ENCODE assay signal across 15 mouse cellular contexts in the genomic region with DNA sequence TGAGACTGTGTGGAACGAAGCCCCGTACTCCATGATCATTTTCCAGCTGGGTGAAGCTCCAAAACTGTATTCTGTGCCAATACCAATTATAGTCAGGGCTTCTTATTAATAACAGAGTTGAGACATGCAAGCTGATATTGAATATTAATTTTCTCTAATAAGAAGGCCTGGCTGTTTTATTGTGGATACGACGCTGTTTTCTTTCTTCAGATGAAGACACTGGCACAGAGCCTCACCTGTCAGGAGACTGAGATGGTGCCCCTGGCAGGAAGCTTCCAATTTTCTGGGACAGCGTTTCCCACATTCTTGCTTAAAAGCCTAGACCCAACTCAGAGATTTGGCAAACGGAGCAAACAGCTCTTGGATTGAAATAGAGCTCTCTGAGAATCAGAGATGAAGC. TPM values are rescaled to one million over a fixed set of nuclear protein-coding genes. Genes with fewer than 3 reads are reported as not detected.
DNase-seq lines count a peak whose midpoint lies in the region; TF ChIP-seq lines count a peak whose summit lies in the region.
"Had no signal": no experiment of that assay in that cellular context is flagged by ENCODE, and none has a peak within 500 bp of the region (broad histone marks: within the 10 kb centered on the region; RNA-seq: fewer than 3 reads in every experiment).

No protein-coding gene starts in this region.

- TF ChIP-seq CTCF in brain, embryonic 14.5 days (IDR thresholded peaks at IDR 0.05; ENCODE audit: borderline replicate concordance, extremely low read depth, insufficient read depth, insufficient read length), result no peak

- peak; percentile 44 to 56 for DNase-seq in cerebellum, adult 18-20 months
- no peak for DNase-seq in cerebellum, adult 8-10 months
- peak; percentile 23 for DNase-seq in layer of hippocampus, adult 9-11 months
- no peak for DNase-seq in layer of hippocampus, adult 9-10 months (ENCODE audit: low spot score)
- DNase-seq in brain, embryonic 14.5 days (ENCODE audit: low read depth), result peak; percentile 80
- DNase-seq in cerebellum, postnatal 36 days, result peak; percentile 15 to 22
- DNase-seq in kidney, postnatal 14 days, result no peak
- DNase-seq in heart, postnatal 10 days, result no peak
- DNase-seq: adrenal gland, postnatal 14 days; lung, adult 18-20 months; lung, postnatal 14 days; retina, postnatal 1 day; thymus, postnatal 14 days had no signal

- intact Hi-C loops in heart, postnatal 10 days (cut with DNase I), result no loop called here

- no peak for TF ChIP-seq POLR2A in brain, embryonic 14.5 days (IDR thresholded peaks at IDR 0.05; ENCODE audit: borderline replicate concordance, extremely low read depth, insufficient read depth, insufficient read length, poor library complexity, severe bottlenecking)

RNA-seq across cellular contexts. Expression of gene Nrcam, which starts 47.3 kb away (rescaled TPM):
- 61.2 and 89.1 TPM in 2 replicates for polyA plus RNA-seq in brain, embryonic 14.5 days (2012; rRNA removed)
- total RNA-seq in heart, postnatal 10 days (2021), result under 1 TPM; 0.25 to 0.67 TPM
- total RNA-seq: neutrophil, adult 5-6 weeks had no signal
- polyA plus RNA-seq: G1E had no signal

Comparison
In these comparisons a context has a peak if more than half of its experiments do, and no peak if none do; other contexts are left out.
1. DNase-seq: peak in cerebellum, adult 18-20 months (2 of 2), layer of hippocampus, adult 9-11 months (single experiment), brain, embryonic 14.5 days (single experiment) and cerebellum, postnatal 36 days (2 of 2); none in cerebellum, adult 8-10 months (single experiment), layer of hippocampus, adult 9-10 months (single experiment), kidney, postnatal 14 days (single experiment) and heart, postnatal 10 days (0 of 2).